Mouse (Mus musculus) activated CD4-positive, CD25-positive, alpha-beta regulatory T cell, adult 9 weeks (primary cell): ENCODE data around the gene Cers1. TPM values are rescaled to one million over a fixed set of nuclear protein-coding genes. Genes with fewer than 3 reads are reported as not detected.

ENCODE experiments used
- polyA plus RNA-seq: library from polyadenylated mRNA; unstranded; fragments of 100-300 nt; shearing (Covaris generic); gene quantifications from one replicate; pipeline ENCODE4 v1.2.1, GENCODE M21; 2017

Gene Cers1
- polyA plus RNA-seq: not detected

GRCm38 (mm10) chr8:70315624-70316510 is at the start of gene Cers1:
Gene Cers1, plus strand, starts transcription at chr8:70315775.

GRCm38 (mm10) chr8:70282603-70283135 is 32.9 kb upstream of the Cers1 start, which contains the start of gene Homer3:
Gene Homer3, plus strand, starts transcription at chr8:70282827.

GRCm38 (mm10) chr8:70302358-70302890 is 13.2 kb upstream of the Cers1 start, which contains the start of the genes Ddx49 and Cope:
Gene Ddx49, minus strand, starts transcription at chr8:70302489.
Gene Cope, plus strand, starts transcription at chr8:70302518.

GRCm38 (mm10) chr8:70329124-70329834 is 13.7 kb downstream of the Cers1 start, which contains the start of gene Gdf1:
Gene Gdf1, plus strand, starts transcription at chr8:70329817.

GRCm38 (mm10) chr8:70353194-70353817 is 37.7 kb downstream of the Cers1 start, which contains the start of gene Upf1:
Gene Upf1, minus strand, starts transcription at chr8:70353278.

GRCm38 (mm10) chr8:70373397-70374317 is 58.1 kb downstream of the Cers1 start, which contains the start of gene Comp:
Gene Comp, plus strand, starts transcription at chr8:70373558.

Other genes starting within 250 kb of the Cers1 start
- 1.3 TPM for gene Tm6sf2, start 242.9 kb upstream of the Cers1 start, polyA plus RNA-seq
- not detected for gene Hapln4, start 232.3 kb upstream of the Cers1 start, polyA plus RNA-seq
- gene Ncan, start 194.9 kb upstream of the Cers1 start, polyA plus RNA-seq: not detected
- 54.8 TPM for gene Nr2c2ap, start 184.4 kb upstream of the Cers1 start, polyA plus RNA-seq
- 41.2 TPM for gene Rfxank, start 176.6 kb upstream of the Cers1 start, polyA plus RNA-seq
- gene Borcs8, start 176.3 kb upstream of the Cers1 start, polyA plus RNA-seq: 97.8 TPM
- gene Mef2b, start 176.1 kb upstream of the Cers1 start, polyA plus RNA-seq: 2.6 TPM
- gene Tmem161a, start 143.4 kb upstream of the Cers1 start, polyA plus RNA-seq: 55.6 TPM
- 13.1 TPM for gene Slc25a42, start 103.5 kb upstream of the Cers1 start, polyA plus RNA-seq
- gene Sugp2, start 81.5 kb upstream of the Cers1 start, polyA plus RNA-seq: 34.8 TPM
- 17.8 TPM for gene Armc6, start 81.3 kb upstream of the Cers1 start, polyA plus RNA-seq
- gene Homer3, start 32.9 kb upstream of the Cers1 start, polyA plus RNA-seq: 0.27 TPM
- 52.9 TPM for gene Ddx49, start 13.3 kb upstream of the Cers1 start, polyA plus RNA-seq
- gene Cope, start 13.3 kb upstream of the Cers1 start, polyA plus RNA-seq: 354 TPM
- 0.28 TPM for gene Gdf1, start 14.0 kb downstream of the Cers1 start, polyA plus RNA-seq
- 4.7 TPM for gene Upf1, start 37.5 kb downstream of the Cers1 start, polyA plus RNA-seq
- gene Comp, start 57.8 kb downstream of the Cers1 start, polyA plus RNA-seq: 0.20 TPM
- gene Crtc1, start 123.8 kb downstream of the Cers1 start, polyA plus RNA-seq: 14.5 TPM
- gene Klhl26, start 161.2 kb downstream of the Cers1 start, polyA plus RNA-seq: 15.2 TPM
- not detected for gene Tmem59l, start 171.6 kb downstream of the Cers1 start, polyA plus RNA-seq
- gene Crlf1, start 177.4 kb downstream of the Cers1 start, polyA plus RNA-seq: not detected
- 105 TPM for gene Rex1bd, start 191.0 kb downstream of the Cers1 start, polyA plus RNA-seq
- 1,261 TPM for gene Uba52, start 195.0 kb downstream of the Cers1 start, polyA plus RNA-seq
- 429 TPM for gene Fkbp8, start 211.9 kb downstream of the Cers1 start, polyA plus RNA-seq
- 94.0 TPM for gene Kxd1, start 212.2 kb downstream of the Cers1 start, polyA plus RNA-seq
- 41.2 TPM for gene Ell, start 223.7 kb downstream of the Cers1 start, polyA plus RNA-seq